Mouse (Mus musculus): ENCODE results near the gene Kifc5b.
"Not testable (repeated sequence)": the region's sequence is repeated elsewhere in the genome, so short reads cannot be mapped to it uniquely, and the experiment has no call there.

Gene Kifc5b

GRCm38 (mm10) chr17:26970221-26970620 lies 53.3 kb downstream of the Kifc5b start:
- DNase-seq (ENCODE audit: low read depth, low spot score): no peak

- DNase-seq (ENCODE audit: low read depth, low spot score): no peak
These were observed 54.5 kb downstream of the Kifc5b start for GRCm38 (mm10) chr17:26971247-26971905.

GRCm38 (mm10) chr17:26972107-26972506 lies 55.2 kb downstream of the Kifc5b start:
- DNase-seq (ENCODE audit: low read depth, low spot score): no peak

GRCm38 (mm10) chr17:26972703-26973574 lies 56.0 kb downstream of the Kifc5b start, which contains the start of gene Zbtb9:
Gene Zbtb9 (plus strand): TSS chr17:26973167.
- peak; percentile 86 for DNase-seq (ENCODE audit: low read depth, low spot score)

- DNase-seq (ENCODE audit: low read depth, low spot score): no peak
These were observed 57.7 kb downstream of the Kifc5b start for GRCm38 (mm10) chr17:26974547-26974946.

GRCm38 (mm10) chr17:26975415-26975814 lies 58.5 kb downstream of the Kifc5b start:
- DNase-seq (ENCODE audit: low read depth, low spot score): no peak

GRCm38 (mm10) chr17:26977354-26977753 lies 60.5 kb downstream of the Kifc5b start:
- DNase-seq (ENCODE audit: low read depth, low spot score): not testable (repeated sequence)

GRCm38 (mm10) chr17:26979426-26979825 lies 62.5 kb downstream of the Kifc5b start:
- DNase-seq (ENCODE audit: low read depth, low spot score): no peak

GRCm38 (mm10) chr17:26981050-26981449 lies 64.2 kb downstream of the Kifc5b start:
- no peak for DNase-seq (ENCODE audit: low read depth, low spot score)
